Mouse (Mus musculus) NIH3T3 (cell line): ENCODE data around the gene Ubtf.
"Not testable (repeated sequence)": the region's sequence is repeated elsewhere in the genome, so short reads cannot be mapped to it uniquely, and the experiment has no call there.

Source experiments
- DNase-seq: peaks from one replicate; pipeline ENCODE4 v3.0.0-alpha.2; 2012; ENCODE audit warnings: low read depth

The Ubtf gene

DNA sequence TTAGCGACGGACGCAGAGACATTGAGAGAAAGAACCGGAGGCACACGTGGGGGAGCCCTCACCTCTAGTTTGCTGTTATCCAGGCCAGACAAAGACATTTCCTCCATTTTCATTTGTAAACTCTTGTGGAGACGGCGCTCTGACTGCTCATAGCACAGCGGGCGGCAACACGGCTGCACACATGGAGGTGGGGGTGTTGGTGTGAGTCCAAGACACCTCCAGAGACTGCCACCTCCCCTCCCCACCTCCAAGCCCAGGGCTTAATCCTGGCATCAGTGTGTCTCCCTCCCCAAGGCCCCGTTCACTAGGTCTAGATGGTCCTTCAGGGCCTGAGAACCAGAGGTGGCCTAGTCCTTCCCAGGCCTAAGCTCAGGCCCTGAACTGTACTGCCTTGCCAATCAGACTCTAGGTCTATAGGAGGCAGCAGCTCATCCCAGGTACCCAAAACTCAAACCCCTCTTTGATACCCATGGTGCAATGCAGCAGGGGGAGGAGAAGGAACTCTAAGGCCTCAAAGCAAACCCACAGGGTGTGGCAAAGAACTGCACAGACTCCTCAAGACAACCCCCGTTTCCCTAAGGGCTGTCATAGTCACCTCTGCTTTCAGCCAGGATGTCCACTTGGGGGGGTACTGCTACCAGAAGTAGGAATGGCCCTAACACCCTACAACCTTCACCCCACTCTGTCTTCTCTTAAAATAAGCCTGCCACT lies 24.5 kb downstream of the Ubtf start:
- DNase-seq = peak; percentile 72

DNA sequence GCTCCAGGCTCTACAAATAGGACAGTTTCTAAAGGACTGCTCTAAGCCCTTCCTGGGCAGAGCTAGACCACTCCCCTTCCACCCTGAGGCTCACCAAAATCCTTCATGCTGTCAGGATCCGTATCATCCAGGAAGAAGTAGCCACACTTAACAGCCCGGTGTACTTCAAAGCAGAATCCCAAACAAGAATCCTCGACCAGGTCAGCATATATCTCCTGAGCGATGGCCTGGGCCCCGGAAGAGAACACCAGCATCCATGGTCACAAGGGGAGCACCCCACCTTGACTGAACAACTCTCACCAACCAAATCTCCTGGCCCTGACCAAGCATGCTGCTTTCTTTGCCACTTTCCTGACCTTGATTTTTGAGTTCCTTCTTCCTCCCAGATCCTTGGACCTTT lies 25.1 kb downstream of the Ubtf start:
- no peak for DNase-seq

DNA sequence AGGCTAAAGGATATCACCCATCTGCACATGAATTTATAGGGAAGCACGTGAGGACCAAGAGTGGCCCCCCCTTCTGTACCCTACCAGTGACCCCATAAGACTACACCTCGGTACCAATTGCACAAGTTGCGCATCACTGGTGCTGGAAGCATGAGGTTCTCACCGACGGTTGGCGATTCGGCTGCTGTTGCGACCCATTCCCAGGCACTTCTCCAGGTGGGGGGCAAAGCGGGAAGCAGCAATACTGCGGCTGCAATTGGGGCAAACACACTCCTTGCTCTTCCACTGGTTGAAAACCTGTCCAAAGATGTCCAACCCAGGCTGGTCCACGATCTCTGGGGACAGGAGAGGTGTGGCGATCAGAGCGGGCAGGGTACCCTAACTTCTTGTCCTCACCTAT lies 25.6 kb downstream of the Ubtf start:
- no peak for DNase-seq

DNA sequence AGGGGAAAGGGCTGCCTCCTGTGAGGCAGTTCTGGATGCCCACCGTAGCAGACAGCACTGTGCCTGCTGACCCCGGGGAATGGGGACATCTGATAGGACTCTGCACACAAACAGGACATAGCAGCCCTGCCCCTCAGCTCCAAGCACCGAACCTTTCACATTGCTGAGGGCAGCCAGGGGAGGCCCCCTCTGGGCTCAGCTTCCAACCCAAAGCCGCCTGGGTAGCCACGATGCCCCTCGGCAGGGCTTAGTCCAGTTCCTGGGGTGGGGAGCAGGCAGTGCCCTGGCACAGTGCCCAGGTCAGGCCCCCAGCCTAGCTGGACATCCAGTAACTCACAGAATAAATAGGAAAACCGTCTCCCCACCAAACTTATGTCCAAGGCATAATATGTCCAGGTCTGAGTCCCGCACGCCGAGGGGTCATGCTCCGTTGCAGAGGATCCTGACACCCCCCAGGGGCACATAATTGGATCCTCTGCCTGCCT lies 28.4 kb downstream of the Ubtf start:
- DNase-seq = no peak

- no peak for DNase-seq
Measured at GRCm38 (mm10) chr11:102290141-102290540, 29.4 kb downstream of the Ubtf start.

DNA sequence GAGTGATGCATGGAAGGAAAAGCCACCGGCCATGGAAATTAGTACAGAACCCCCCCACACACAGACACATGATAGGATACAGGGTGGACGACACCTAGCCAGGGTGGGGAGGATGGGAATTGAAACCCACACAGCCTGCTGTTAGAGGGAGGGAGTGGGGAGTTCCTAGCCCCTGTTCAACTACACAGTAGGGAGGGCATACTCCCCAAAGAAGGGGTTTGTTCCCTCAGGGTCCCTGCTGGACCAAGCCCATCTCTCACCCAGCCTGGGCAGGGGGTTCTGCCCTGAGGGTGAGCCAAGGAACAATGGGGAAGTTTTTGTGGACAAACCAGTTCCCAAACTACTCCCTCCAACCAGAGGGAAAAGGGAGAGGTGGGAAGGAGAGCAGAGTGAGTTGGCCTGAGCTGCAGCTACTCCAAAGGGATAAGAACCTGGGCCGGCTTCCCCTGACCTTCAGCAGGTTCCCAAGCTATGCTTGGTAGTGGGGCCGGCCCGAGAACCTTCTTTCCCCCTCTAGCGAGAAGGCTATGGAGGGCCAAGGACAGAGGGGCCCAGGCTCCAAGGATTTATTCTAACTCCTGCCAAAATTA lies 29.9 kb downstream of the Ubtf start:
- DNase-seq = no peak

DNA sequence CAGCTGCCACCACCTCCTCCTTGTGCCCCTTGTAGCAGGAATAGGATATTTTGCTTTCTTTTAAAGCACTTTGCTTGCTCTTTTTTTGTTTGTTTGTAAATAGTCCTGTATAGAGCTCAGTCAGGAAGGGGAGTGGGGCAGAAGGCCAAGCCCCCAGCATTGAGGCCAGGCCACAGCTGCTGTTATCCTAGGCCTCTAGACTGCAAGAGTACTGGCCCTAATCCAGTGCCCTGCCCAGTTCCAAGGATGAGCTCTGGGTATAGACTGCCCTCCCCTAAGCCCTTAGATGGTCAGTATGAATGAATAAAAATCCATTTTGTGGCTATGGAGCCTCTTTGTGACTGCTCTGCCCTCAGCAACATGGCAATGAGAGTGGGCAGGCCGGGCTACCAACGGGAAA lies 30.6 kb downstream of the Ubtf start:
- DNase-seq = no peak

DNA sequence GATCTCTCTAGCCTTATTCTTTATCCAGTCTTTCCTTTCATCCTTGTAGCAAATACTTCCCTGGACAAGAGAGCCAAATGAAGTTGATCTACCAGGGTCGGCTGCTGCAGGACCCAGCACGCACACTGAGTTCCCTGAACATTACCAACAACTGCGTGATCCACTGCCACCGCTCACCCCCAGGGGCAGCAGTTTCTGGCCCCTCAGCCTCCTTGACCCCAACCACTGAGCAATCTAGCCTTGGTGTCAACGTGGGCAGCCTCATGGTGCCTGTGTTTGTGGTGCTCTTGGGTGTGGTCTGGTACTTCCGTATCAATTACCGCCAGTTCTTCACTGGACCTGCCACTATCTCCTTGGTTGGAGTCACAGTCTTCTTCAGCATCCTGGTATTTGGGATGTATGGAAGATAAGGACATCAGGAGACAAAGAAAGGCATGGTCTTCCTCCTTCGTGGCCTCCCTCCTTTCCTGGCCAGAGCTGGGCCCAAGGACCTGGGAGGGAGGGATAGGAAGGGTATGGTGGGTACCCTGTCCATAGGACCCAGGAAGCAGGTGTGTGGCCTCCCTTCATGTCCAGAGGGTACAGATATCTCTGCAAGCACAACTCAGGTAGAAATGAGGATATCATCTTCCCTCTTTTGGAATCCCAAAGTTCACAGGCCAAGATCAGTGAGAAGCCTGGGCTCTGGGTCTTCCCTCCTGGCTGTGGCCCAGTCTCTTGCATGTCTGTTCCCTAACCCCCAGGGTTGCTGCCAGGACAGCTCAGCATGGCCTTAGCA lies 31.3 kb downstream of the Ubtf start:
- DNase-seq = no peak

- no peak for DNase-seq
Measured at GRCm38 (mm10) chr11:102287485-102287884, 32.1 kb downstream of the Ubtf start.

DNA sequence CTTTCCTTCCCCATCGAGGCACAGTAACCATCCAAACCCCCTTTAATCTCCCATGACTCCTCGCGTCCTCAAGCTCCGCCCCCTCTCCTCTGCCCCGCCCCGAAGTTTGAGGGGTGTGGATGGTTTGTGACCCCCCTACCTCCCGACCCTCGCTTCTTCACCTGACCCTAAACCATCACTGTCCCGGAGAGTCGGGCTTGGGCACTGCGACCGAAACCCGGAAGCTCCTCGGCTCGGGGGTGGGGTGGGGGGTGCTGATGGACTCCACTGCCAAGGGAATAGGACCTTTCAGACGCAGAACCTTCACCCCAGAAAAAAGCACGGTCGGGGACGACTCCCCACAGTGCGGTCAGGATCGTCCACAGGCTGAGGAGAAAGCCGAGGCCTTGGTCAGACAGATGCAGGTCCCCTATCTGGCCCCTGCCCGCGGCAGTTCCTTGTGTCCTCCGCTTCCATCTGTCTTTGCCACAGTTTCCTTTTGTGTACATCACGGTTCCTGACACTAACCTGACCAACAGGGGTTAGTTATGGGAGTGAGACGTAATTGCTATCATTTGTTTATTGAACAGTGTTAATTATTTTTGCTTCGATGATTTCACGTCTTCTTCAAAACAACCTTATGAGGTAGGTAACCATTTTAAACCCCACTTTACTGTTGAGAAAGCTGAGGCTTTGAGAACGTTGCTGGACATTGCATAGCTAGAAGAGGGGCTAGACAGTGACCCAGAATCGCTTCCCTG lies 34.3 kb downstream of the Ubtf start:
- DNase-seq = no peak

DNA sequence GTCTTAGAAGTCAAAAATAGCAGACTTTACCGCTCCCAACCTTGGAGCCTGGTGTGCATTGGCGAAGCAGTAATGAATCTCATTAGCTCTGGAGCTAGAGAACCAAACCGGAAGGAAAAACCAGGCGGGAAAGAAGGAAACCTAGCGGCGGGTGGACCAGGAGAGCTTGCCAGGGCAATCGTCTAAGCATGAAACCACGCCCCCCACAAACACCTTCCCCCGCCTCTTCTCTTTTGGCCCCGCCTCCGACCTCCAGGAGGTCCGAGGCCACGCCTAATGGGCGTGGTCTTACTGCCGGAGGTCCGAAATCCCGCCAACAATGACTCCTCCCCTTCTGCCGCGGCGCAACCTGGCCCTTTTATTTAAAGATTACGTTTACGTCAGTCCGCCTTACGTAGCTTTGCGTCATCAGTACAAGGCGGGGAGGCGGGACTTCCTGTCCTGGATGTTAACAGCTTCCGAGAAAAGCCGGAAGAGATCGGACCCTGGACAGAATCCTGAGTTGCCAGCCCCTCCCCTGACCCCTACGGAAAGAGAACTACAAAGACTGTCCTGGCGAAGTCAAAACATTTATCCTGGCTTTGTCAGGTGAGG lies 34.9 kb downstream of the Ubtf start, which contains the start of gene Tmub2:
Gene Tmub2 (plus strand): TSS at position 431 of the 594 bp plus-strand sequence.
- DNase-seq = peak; percentile 100

DNA sequence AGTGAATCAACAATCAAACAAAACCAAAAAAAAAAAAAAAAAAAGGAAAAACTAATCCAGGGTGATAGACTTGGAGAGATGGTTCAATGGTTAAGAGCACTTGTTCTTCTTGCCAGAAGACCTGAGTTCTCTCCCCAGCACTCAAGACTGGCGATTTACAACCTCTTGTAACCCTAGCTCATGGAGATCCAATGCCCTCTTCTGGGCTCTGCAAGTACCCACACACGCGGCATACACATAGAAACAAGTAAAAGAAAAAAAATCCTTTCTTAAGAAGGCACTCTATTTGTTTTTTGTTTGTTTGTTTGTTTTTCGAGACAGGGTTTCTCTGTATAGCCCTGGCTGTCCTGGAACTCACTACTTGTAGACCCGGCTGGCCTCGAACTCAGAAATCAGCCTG lies 35.6 kb downstream of the Ubtf start:
- no peak for DNase-seq

DNA sequence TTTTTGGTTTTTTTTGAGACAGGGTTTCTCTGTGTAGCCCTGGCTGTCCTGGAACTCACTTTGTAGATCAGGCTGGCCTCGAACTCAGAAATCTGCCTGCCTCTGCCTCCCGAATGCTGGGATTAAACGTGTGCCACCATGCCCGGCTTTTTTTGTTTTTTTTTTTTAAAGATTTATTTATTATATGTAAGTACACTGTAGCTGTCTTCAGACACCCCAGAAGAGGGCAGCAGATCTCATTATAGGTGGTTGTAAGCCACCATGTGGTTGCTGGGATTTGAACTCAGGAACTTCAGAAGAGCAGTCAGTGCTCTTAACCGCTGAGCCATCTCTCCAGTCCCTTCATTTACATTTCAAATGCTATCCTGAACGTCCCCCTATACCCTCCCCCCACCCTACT lies 39.3 kb downstream of the Ubtf start:
- not testable (repeated sequence) for DNase-seq

GRCm38 (mm10) chr11:102279595-102279994 lies 39.9 kb downstream of the Ubtf start:
- DNase-seq = no peak

- DNase-seq = no peak
Measured at GRCm38 (mm10) chr11:102277754-102278153, 41.8 kb downstream of the Ubtf start.

DNA sequence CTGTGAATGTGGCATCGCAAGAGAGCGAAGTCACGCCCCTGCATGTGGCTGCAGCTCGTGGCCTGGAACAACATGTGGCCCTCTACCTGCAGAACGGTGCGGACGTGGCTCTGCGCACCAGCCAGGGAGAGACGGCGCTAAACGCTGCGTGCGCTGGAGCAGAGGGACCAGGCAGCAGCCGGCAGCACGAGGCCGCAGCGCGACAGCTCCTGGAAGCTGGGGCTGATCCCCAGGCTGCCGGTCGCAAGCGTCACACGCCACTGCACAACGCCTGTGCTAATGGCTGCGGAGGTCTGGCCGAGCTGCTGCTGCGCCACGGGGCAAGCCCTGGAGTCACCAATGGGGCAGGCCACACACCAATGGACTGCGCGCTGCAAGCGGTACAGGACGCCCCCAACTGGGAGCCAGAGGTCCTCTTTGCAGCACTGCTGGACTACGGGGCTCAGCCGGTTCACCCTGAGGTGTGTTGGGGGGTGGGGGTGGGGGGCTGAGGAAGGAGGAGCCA lies 43.1 kb downstream of the Ubtf start:
- no peak for DNase-seq

GRCm38 (mm10) chr11:102268520-102269244 lies 50.9 kb downstream of the Ubtf start, which contains the start of gene Asb16:
Asb16 (plus strand) TSS chr11:102268743.
- no peak for DNase-seq

- peak; percentile 93 for DNase-seq
Measured at GRCm38 (mm10) chr11:102267480-102267879, 52.1 kb downstream of the Ubtf start.

GRCm38 (mm10) chr11:102266631-102267355 lies 52.7 kb downstream of the Ubtf start:
- peak; percentile 27 for DNase-seq

DNA sequence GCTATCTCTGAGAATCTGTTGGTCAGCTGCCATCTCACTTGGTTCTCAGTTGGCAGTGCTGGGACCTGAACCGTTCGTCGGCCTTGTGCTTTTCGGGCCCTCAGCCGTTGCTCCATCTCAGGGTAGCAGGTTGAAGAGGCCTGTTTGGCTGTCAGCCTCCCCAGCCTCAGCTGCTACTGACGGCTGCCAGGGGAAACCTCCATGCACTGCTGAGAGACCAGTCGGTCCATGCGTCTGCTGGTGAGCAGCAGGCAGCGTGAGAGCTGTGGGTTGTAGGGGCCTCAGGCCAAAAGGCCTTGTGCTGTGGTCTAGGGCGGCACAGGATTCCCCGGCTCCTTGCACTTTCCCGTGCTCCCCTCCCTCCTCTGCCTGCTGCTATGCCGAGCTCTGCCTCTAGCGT lies 53.7 kb downstream of the Ubtf start:
- DNase-seq = no peak
